Mouse (Mus musculus) heart, adult 2 months (tissue): ENCODE data around the gene Cpt1a.

Experiments
- CTCF ChIP-seq: fragments of 200-600 bp; IDR thresholded peaks from 2 replicates; pipeline ENCODE4 v1.8.1; 2022; ENCODE audit warnings: antibody characterized with exemption, mild to moderate bottlenecking, moderate library complexity
- EP300 ChIP-seq: fragments of 200-500 bp; IDR thresholded peaks from 2 replicates; pipeline ENCODE4 v1.6.1; 2011; ENCODE audit warnings: low read depth, low read length, control low read depth; ENCODE audit not compliant: insufficient read depth
- POLR2A ChIP-seq: fragments of 200-500 bp; IDR thresholded peaks from 2 replicates; pipeline ENCODE4 v1.6.1; 2011; ENCODE audit warnings: mild to moderate bottlenecking, low read depth, low read length, control low read depth; ENCODE audit not compliant: insufficient read depth

DNA sequence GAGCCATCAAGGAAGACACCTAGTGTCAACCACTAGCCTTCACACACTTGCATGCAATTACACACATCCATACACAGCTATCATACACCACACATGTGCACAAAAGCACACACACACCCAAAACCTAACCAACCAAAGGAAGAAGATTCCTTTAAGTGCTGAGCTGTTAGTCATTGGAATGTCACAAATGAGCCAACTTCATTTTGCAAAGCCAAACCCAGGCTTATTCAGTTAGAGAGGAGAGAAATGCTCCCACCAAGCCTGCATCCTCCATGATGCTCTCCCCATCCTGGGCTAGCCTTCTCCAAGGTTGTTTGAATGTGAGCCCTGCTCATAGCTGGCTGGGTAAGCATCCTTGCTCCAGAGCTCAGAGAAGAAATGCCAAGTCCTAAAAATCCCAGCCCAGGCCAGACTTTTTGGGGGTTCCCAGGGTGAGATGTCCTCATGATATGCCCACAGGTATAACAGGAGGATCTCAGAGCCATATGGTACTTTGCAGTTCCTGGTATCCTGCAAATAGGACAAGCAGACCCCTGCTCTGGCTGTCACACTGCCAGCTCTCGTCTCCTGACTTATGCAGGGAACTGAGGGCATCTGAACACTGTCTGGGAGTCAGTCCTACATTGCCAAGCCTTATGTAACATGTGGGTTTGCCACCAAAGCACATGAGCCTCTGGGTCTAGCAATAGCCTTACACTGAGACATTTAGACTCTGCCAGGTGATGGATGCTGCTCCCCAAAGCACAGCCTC is 83.6 kb downstream of the Cpt1a start:
- TF ChIP-seq EP300 (no peak), POLR2A (no peak), CTCF (no peak)
